Comparison of ENCODE assay signal across 15 mouse cellular contexts in genomic region chr5:16265385-16265784, GRCm38 (mm10).
DNase-seq lines count a peak whose midpoint lies in the region; ATAC-seq lines count a peak whose summit lies in the region.
"Had no signal": no experiment of that assay in that cellular context is flagged by ENCODE, and none has a peak within 500 bp of the region (broad histone marks: within the 10 kb centered on the region; RNA-seq: fewer than 3 reads in every experiment).

No protein-coding gene starts in this region.

- peak; percentile 90 for ATAC-seq in frontal cortex, adult (ENCODE audit: low TSS enrichment)
- ATAC-seq in embryonic facial prominence, embryonic 11.5 days (replicated peaks; ENCODE audit: insufficient number of reproducible peaks, low FRiP score, low TSS enrichment, low read depth) = no peak
- ATAC-seq in midbrain, embryonic 13.5 days = peak; percentile 86
- no peak for ATAC-seq in activated CD4-positive, CD25-positive, alpha-beta regulatory T cell, adult 4 months
- ATAC-seq: liver, embryonic 12.5 days had no signal

- no peak overlapping the region for H3K27ac ChIP-seq in embryonic facial prominence, embryonic 11.5 days (replicated peaks; ENCODE audit: low read depth, low read length)
- H3K27ac ChIP-seq in midbrain, embryonic 13.5 days = peak overlapping the region; percentile 11; the same call in 1 of the 2 replicates
- H3K27ac ChIP-seq: embryonic facial prominence, embryonic 12.5 days; kidney, postnatal 0 days; liver, embryonic 12.5 days; lung, embryonic 15.5 days had no signal

- no peak overlapping the region for H3K4me2 ChIP-seq in embryonic facial prominence, embryonic 11.5 days (ENCODE audit: low read depth, low read length)
- no peak overlapping the region for H3K4me2 ChIP-seq in midbrain, embryonic 13.5 days (replicated peaks)
- H3K4me2 ChIP-seq: embryonic facial prominence, embryonic 12.5 days; liver, embryonic 12.5 days; lung, embryonic 15.5 days had no signal

- H3K4me1 ChIP-seq in embryonic facial prominence, embryonic 11.5 days (ENCODE audit: control insufficient read depth, insufficient read depth, low read length) = no peaks in the 10 kb centered on the region
- no peaks in the 10 kb centered on the region; the same call in 1 of the 2 replicates for H3K4me1 ChIP-seq in midbrain, embryonic 13.5 days (replicated peaks)
- H3K4me1 ChIP-seq: embryonic facial prominence, embryonic 12.5 days; liver, embryonic 12.5 days; lung, embryonic 15.5 days had no signal

- no peaks in the 10 kb centered on the region for H3K27me3 ChIP-seq in embryonic facial prominence, embryonic 11.5 days (ENCODE audit: control insufficient read depth, insufficient read depth, low read length)
- no peaks in the 10 kb centered on the region for H3K27me3 ChIP-seq in midbrain, embryonic 13.5 days
- H3K27me3 ChIP-seq: embryonic facial prominence, embryonic 12.5 days; liver, embryonic 12.5 days; lung, embryonic 15.5 days had no signal

- no peak overlapping the region for H3K4me3 ChIP-seq in embryonic facial prominence, embryonic 11.5 days (ENCODE audit: low read depth, low read length)
- H3K4me3 ChIP-seq in midbrain, embryonic 13.5 days (replicated peaks) = no peak overlapping the region
- H3K4me3 ChIP-seq: embryonic facial prominence, embryonic 12.5 days; liver, embryonic 12.5 days; lung, embryonic 15.5 days had no signal

- no peaks in the 10 kb centered on the region for H3K36me3 ChIP-seq in embryonic facial prominence, embryonic 11.5 days (replicated peaks; ENCODE audit: control insufficient read depth, insufficient read depth, low read depth, low read length)
- H3K36me3 ChIP-seq in midbrain, embryonic 13.5 days = no peaks in the 10 kb centered on the region
- H3K36me3 ChIP-seq: embryonic facial prominence, embryonic 12.5 days; liver, embryonic 12.5 days; lung, embryonic 15.5 days had no signal

- DNase-seq in frontal cortex, postnatal 14 days (ENCODE audit: low spot score in 2 of 2) = no peak
- peak; percentile 16 for DNase-seq in Muller cell, postnatal 12 days (ENCODE audit: inconsistent ontology term)
- peak; percentile 29 for DNase-seq in embryonic facial prominence, embryonic 11.5 days (ENCODE audit: low spot score)
- no peak for DNase-seq in kidney, adult 8-10 months
- DNase-seq in ovary, postnatal 36 days (ENCODE audit: low spot score) = no peak
- DNase-seq: adrenal gland, adult 8-10 months; cerebellum, adult 9-11 months; gastrocnemius, postnatal 10 days had no signal

- no peaks in the 10 kb centered on the region for H3K9me3 ChIP-seq in embryonic facial prominence, embryonic 11.5 days (replicated peaks; ENCODE audit: control insufficient read depth, low read length)
- H3K9me3 ChIP-seq in midbrain, embryonic 13.5 days = no peaks in the 10 kb centered on the region
- H3K9me3 ChIP-seq: embryonic facial prominence, embryonic 12.5 days; liver, embryonic 12.5 days; lung, embryonic 15.5 days had no signal

- WGBS in embryonic facial prominence, embryonic 11.5 days = 61% methylated on average over 6 of the region's 6 CpGs
- 23% methylated on average over 6 of the region's 6 CpGs for WGBS in midbrain, embryonic 13.5 days

- no peak overlapping the region for H3K9ac ChIP-seq in embryonic facial prominence, embryonic 11.5 days (replicated peaks; ENCODE audit: low read length)
- H3K9ac ChIP-seq in midbrain, embryonic 13.5 days (replicated peaks) = no peak overlapping the region
- H3K9ac ChIP-seq: embryonic facial prominence, embryonic 12.5 days; liver, embryonic 12.5 days; lung, embryonic 15.5 days had no signal

Comparison
In these comparisons a context has a peak if more than half of its experiments do, and no peak if none do; other contexts are left out.
1. ATAC-seq: peak in frontal cortex, adult (single experiment) and midbrain, embryonic 13.5 days (single experiment); none in embryonic facial prominence, embryonic 11.5 days (single experiment) and activated CD4-positive, CD25-positive, alpha-beta regulatory T cell, adult 4 months (single experiment).
2. DNase-seq: peak in Muller cell, postnatal 12 days (single experiment) and embryonic facial prominence, embryonic 11.5 days (single experiment); none in frontal cortex, postnatal 14 days (0 of 2), kidney, adult 8-10 months (0 of 2) and ovary, postnatal 36 days (single experiment).